In the genomic region with DNA sequence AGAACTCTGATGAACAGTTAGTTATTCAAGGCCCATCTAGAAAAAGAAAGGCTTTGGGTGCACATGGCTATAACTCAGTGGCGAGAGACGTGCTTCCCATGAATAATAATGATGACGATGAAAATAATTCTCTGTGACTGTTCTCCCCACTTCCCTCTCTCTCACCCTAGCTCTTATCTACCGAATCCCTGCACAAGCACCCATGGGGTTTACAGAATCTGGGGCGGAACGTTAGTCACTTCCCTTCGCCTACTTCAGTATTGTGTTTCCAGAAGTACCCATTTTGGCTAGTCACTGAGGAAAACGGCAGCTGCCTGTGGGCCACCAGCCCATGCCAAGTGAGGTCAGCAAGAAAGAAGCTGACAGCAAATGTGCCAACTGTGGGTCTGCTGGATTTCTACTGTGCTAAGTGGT, we compare ENCODE assay signal across 10 mouse cellular contexts. TPM values are rescaled to one million over a fixed set of nuclear protein-coding genes. Genes with fewer than 3 reads are reported as not detected.
DNase-seq lines count a peak whose midpoint lies in the region; ATAC-seq and TF ChIP-seq lines count a peak whose summit lies in the region.
"Had no signal": no experiment of that assay in that cellular context is flagged by ENCODE, and none has a peak within 500 bp of the region (broad histone marks: within the 10 kb centered on the region; RNA-seq: fewer than 3 reads in every experiment).

No protein-coding gene starts in this region.

- no peak overlapping the region for H3K9ac ChIP-seq in stomach, embryonic 15.5 days
- H3K9ac ChIP-seq in stomach, postnatal 0 days (ENCODE audit: low read length) = no peak overlapping the region
- H3K9ac ChIP-seq in heart, postnatal 0 days (replicated peaks; ENCODE audit: low read depth, low read length) = no peak overlapping the region
- H3K9ac ChIP-seq: forebrain, embryonic 12.5 days had no signal

- DNase-seq in adrenal gland, postnatal 36 days = peak; percentile 24 to 35
- DNase-seq in adrenal gland, postnatal 14 days = no peak
- DNase-seq in stomach, postnatal 0 days (ENCODE audit: low spot score) = no peak
- DNase-seq in heart, postnatal 0 days (ENCODE audit: low spot score) = no peak
- peak; percentile 61 for DNase-seq in splenic B cell, adult 2 months (ENCODE audit: low read depth, low spot score)
- no peak for DNase-seq in limb, embryonic 10.5 days (ENCODE audit: low spot score)
- no peak for DNase-seq in layer of hippocampus, adult 11-12 months (ENCODE audit: low spot score)

- H3K27me3 ChIP-seq in stomach, embryonic 15.5 days (replicated peaks) = no peaks in the 10 kb centered on the region
- H3K27me3 ChIP-seq in stomach, postnatal 0 days (ENCODE audit: control insufficient read depth, insufficient read depth, low read length) = no peaks in the 10 kb centered on the region
- H3K27me3 ChIP-seq in heart, postnatal 0 days (ENCODE audit: control insufficient read depth, insufficient read depth, low read length) = no peaks in the 10 kb centered on the region
- H3K27me3 ChIP-seq in splenic B cell, adult 2 months (ENCODE audit: control insufficient read depth, insufficient read depth, low read length, poor library complexity, severe bottlenecking) = no peaks in the 10 kb centered on the region
- peaks cover 2% of the 10 kb centered on the region for H3K27me3 ChIP-seq in limb, embryonic 10.5 days (ENCODE audit: low read depth, poor library complexity, severe bottlenecking)

- 78% methylated on average over 8 of the region's 8 CpGs for WGBS in stomach, embryonic 15.5 days
- WGBS in stomach, postnatal 0 days = 77% methylated on average over 8 of the region's 8 CpGs
- WGBS in heart, postnatal 0 days = 43% methylated on average over 8 of the region's 8 CpGs
- 86% methylated on average over 8 of the region's 8 CpGs for WGBS in limb, embryonic 10.5 days

- TF ChIP-seq CTCF in stomach, postnatal 0 days (IDR thresholded peaks at IDR 0.05; ENCODE audit: low read depth) = no peak
- TF ChIP-seq CTCF in heart, postnatal 0 days (IDR thresholded peaks at IDR 0.05; ENCODE audit: low read depth) = no peak

- H3K36me3 ChIP-seq in stomach, embryonic 15.5 days = no peaks in the 10 kb centered on the region
- no peaks in the 10 kb centered on the region for H3K36me3 ChIP-seq in stomach, postnatal 0 days (ENCODE audit: control insufficient read depth, insufficient read depth, low read length)
- peaks cover 3% of the 10 kb centered on the region; the same call in 1 of the 2 replicates for H3K36me3 ChIP-seq in heart, postnatal 0 days (replicated peaks; ENCODE audit: control insufficient read depth, insufficient read depth, low read length)
- no peaks in the 10 kb centered on the region for H3K36me3 ChIP-seq in splenic B cell, adult 2 months (ENCODE audit: control insufficient read depth, insufficient read depth, low read length, poor library complexity, severe bottlenecking)
- no peaks in the 10 kb centered on the region for H3K36me3 ChIP-seq in limb, embryonic 10.5 days
- H3K36me3 ChIP-seq: forebrain, embryonic 12.5 days had no signal

- no peak overlapping the region for H3K4me3 ChIP-seq in stomach, embryonic 15.5 days (replicated peaks)
- H3K4me3 ChIP-seq in stomach, postnatal 0 days (ENCODE audit: low read depth, low read length) = no peak overlapping the region
- no peak overlapping the region for H3K4me3 ChIP-seq in heart, postnatal 0 days (ENCODE audit: low read depth, low read length)
- no peak overlapping the region for H3K4me3 ChIP-seq in limb, embryonic 10.5 days
- H3K4me3 ChIP-seq: forebrain, embryonic 12.5 days had no signal

- no peak overlapping the region for H3K4me2 ChIP-seq in stomach, embryonic 15.5 days
- H3K4me2 ChIP-seq in stomach, postnatal 0 days (replicated peaks; ENCODE audit: low read depth) = no peak overlapping the region
- H3K4me2 ChIP-seq in heart, postnatal 0 days (ENCODE audit: low read depth, low read length) = no peak overlapping the region
- H3K4me2 ChIP-seq: forebrain, embryonic 12.5 days had no signal

- ATAC-seq in stomach, embryonic 15.5 days (ENCODE audit: insufficient read depth, low FRiP score, low read depth) = no peak
- ATAC-seq in stomach, postnatal 0 days (ENCODE audit: low FRiP score, low TSS enrichment) = no peak
- ATAC-seq in heart, postnatal 0 days (ENCODE audit: insufficient read depth, low read depth) = no peak
- ATAC-seq: CD4-positive, CD25-positive, alpha-beta regulatory T cell, adult 4 months had no signal

- H3K27ac ChIP-seq in stomach, embryonic 15.5 days = peak overlapping the region; percentile 98
- H3K27ac ChIP-seq in stomach, postnatal 0 days (replicated peaks) = no peak overlapping the region
- peak overlapping the region; percentile 97; the same call in 1 of the 2 replicates for H3K27ac ChIP-seq in heart, postnatal 0 days (ENCODE audit: low read depth)
- H3K27ac ChIP-seq in limb, embryonic 10.5 days = no peak overlapping the region
- H3K27ac ChIP-seq: forebrain, embryonic 12.5 days had no signal

- no peaks in the 10 kb centered on the region for H3K9me3 ChIP-seq in stomach, embryonic 15.5 days
- no peaks in the 10 kb centered on the region for H3K9me3 ChIP-seq in stomach, postnatal 0 days (ENCODE audit: control insufficient read depth, low read length)
- no peaks in the 10 kb centered on the region for H3K9me3 ChIP-seq in heart, postnatal 0 days (replicated peaks; ENCODE audit: control insufficient read depth, low read length)
- no peaks in the 10 kb centered on the region for H3K9me3 ChIP-seq in limb, embryonic 10.5 days (replicated peaks)
- H3K9me3 ChIP-seq: forebrain, embryonic 12.5 days had no signal

- TF ChIP-seq EP300 in stomach, postnatal 0 days (optimal IDR thresholded peaks at IDR 0.05) = no peak
- TF ChIP-seq EP300 in heart, postnatal 0 days (IDR thresholded peaks at IDR 0.05; ENCODE audit: low read depth) = no peak

- H3K4me1 ChIP-seq in stomach, embryonic 15.5 days = peaks cover 44% of the 10 kb centered on the region
- H3K4me1 ChIP-seq in stomach, postnatal 0 days (replicated peaks; ENCODE audit: control insufficient read depth, insufficient read depth) = peaks cover 14% of the 10 kb centered on the region
- H3K4me1 ChIP-seq in heart, postnatal 0 days (ENCODE audit: control insufficient read depth, insufficient read depth) = peaks cover 34% of the 10 kb centered on the region
- H3K4me1 ChIP-seq in limb, embryonic 10.5 days = peaks cover 53% of the 10 kb centered on the region

RNA-seq across cellular contexts. Expression of a gene that starts 2.9 kb away (rescaled TPM):
- 10 to 100 TPM; 10.1 to 14.3 TPM for total RNA-seq in adrenal gland, postnatal 36 days (2021)
- 13.9 and 24.7 TPM in 2 replicates for total RNA-seq in adrenal gland, postnatal 14 days (2021)
- 19.7 and 22.3 TPM in 2 replicates for polyA plus RNA-seq in stomach, embryonic 15.5 days (2015; fragmentation: Nextera tagmentation; extraction: Ambion mirVana)
- polyA plus RNA-seq in stomach, postnatal 0 days (2015; fragmentation: Nextera tagmentation; extraction: Ambion mirVana) = 16.0 and 17.2 TPM in 2 replicates
- 9.2 and 25.3 TPM in 2 replicates for total RNA-seq in heart, postnatal 0 days (2014; rRNA removed; ENCODE audit: low replicate concordance)
- polyA plus RNA-seq in heart, postnatal 0 days (2015; fragmentation: Nextera tagmentation; extraction: Ambion mirVana) = 14.2 and 16.9 TPM in 2 replicates
- polyA plus RNA-seq in limb, embryonic 10.5 days (2016; fragmentation: Nextera tagmentation; extraction: Ambion mirVana) = 9.2 and 9.8 TPM in 2 replicates

RNA-seq across cellular contexts. Expression of a gene that starts 4.1 kb away (rescaled TPM):
- total RNA-seq in adrenal gland, postnatal 36 days (2021) = 10 to 100 TPM; 12.0 to 18.2 TPM
- 14.2 and 16.5 TPM in 2 replicates for total RNA-seq in adrenal gland, postnatal 14 days (2021)
- polyA plus RNA-seq in stomach, embryonic 15.5 days (2015; fragmentation: Nextera tagmentation; extraction: Ambion mirVana) = 6.0 and 6.4 TPM in 2 replicates
- 2.6 and 2.7 TPM in 2 replicates for polyA plus RNA-seq in stomach, postnatal 0 days (2015; fragmentation: Nextera tagmentation; extraction: Ambion mirVana)
- total RNA-seq in heart, postnatal 0 days (2014; rRNA removed; ENCODE audit: low replicate concordance) = 11.8 and 12.0 TPM in 2 replicates
- polyA plus RNA-seq in heart, postnatal 0 days (2015; fragmentation: Nextera tagmentation; extraction: Ambion mirVana) = 2.0 and 2.2 TPM in 2 replicates
- polyA plus RNA-seq in limb, embryonic 10.5 days (2016; fragmentation: Nextera tagmentation; extraction: Ambion mirVana) = 5.6 and 6.6 TPM in 2 replicates

RNA-seq across cellular contexts. Expression of a gene that starts 19.2 kb away (rescaled TPM):
- under 1 TPM in 1 of 2 experiments, not detected in 1; 0.46 TPM for total RNA-seq in adrenal gland, postnatal 36 days (2021)
- total RNA-seq in adrenal gland, postnatal 14 days (2021) = 6.8 and 123 TPM in 2 replicates
- 50.0 and 64.1 TPM in 2 replicates for polyA plus RNA-seq in stomach, embryonic 15.5 days (2015; fragmentation: Nextera tagmentation; extraction: Ambion mirVana)
- 17.8 and 19.7 TPM in 2 replicates for polyA plus RNA-seq in stomach, postnatal 0 days (2015; fragmentation: Nextera tagmentation; extraction: Ambion mirVana)
- 1.2 and 2.4 TPM in 2 replicates for total RNA-seq in heart, postnatal 0 days (2014; rRNA removed; ENCODE audit: low replicate concordance)
- not detected in 2 replicates for polyA plus RNA-seq in heart, postnatal 0 days (2015; fragmentation: Nextera tagmentation; extraction: Ambion mirVana)
- 0.36 TPM in 1 of 2 replicates, not detected in the other for polyA plus RNA-seq in limb, embryonic 10.5 days (2016; fragmentation: Nextera tagmentation; extraction: Ambion mirVana)
- polyA plus RNA-seq: forebrain, embryonic 12.5 days had no signal

RNA-seq across cellular contexts. Expression of a gene that starts 28.0 kb away (rescaled TPM):
- 100 to 1,000 TPM; 146 to 161 TPM for total RNA-seq in adrenal gland, postnatal 36 days (2021)
- total RNA-seq in adrenal gland, postnatal 14 days (2021) = 127 and 135 TPM in 2 replicates
- 49.9 and 58.6 TPM in 2 replicates for polyA plus RNA-seq in stomach, embryonic 15.5 days (2015; fragmentation: Nextera tagmentation; extraction: Ambion mirVana)
- 15.8 and 16.0 TPM in 2 replicates for polyA plus RNA-seq in stomach, postnatal 0 days (2015; fragmentation: Nextera tagmentation; extraction: Ambion mirVana)
- 73.8 and 79.8 TPM in 2 replicates for total RNA-seq in heart, postnatal 0 days (2014; rRNA removed; ENCODE audit: low replicate concordance)
- 15.2 and 17.0 TPM in 2 replicates for polyA plus RNA-seq in heart, postnatal 0 days (2015; fragmentation: Nextera tagmentation; extraction: Ambion mirVana)
- 81.7 and 82.6 TPM in 2 replicates for polyA plus RNA-seq in limb, embryonic 10.5 days (2016; fragmentation: Nextera tagmentation; extraction: Ambion mirVana)

RNA-seq across cellular contexts. Expression of a gene that starts 36.1 kb away (rescaled TPM):
- total RNA-seq in adrenal gland, postnatal 36 days (2021) = 10 to 100 TPM; 21.7 to 32.9 TPM
- total RNA-seq in adrenal gland, postnatal 14 days (2021) = 54.0 and 116 TPM in 2 replicates
- polyA plus RNA-seq in stomach, embryonic 15.5 days (2015; fragmentation: Nextera tagmentation; extraction: Ambion mirVana) = 49.5 and 62.5 TPM in 2 replicates
- 53.7 and 69.1 TPM in 2 replicates for polyA plus RNA-seq in stomach, postnatal 0 days (2015; fragmentation: Nextera tagmentation; extraction: Ambion mirVana)
- 27.3 and 112 TPM in 2 replicates for total RNA-seq in heart, postnatal 0 days (2014; rRNA removed; ENCODE audit: low replicate concordance)
- 20.4 and 24.4 TPM in 2 replicates for polyA plus RNA-seq in heart, postnatal 0 days (2015; fragmentation: Nextera tagmentation; extraction: Ambion mirVana)
- 214 and 217 TPM in 2 replicates for polyA plus RNA-seq in limb, embryonic 10.5 days (2016; fragmentation: Nextera tagmentation; extraction: Ambion mirVana)

Comparison
In these comparisons a context has a peak if more than half of its experiments do, and no peak if none do; other contexts are left out.
1. DNase-seq: peak in adrenal gland, postnatal 36 days (2 of 2) and splenic B cell, adult 2 months (single experiment); none in adrenal gland, postnatal 14 days (single experiment), stomach, postnatal 0 days (single experiment), heart, postnatal 0 days (single experiment), limb, embryonic 10.5 days (single experiment) and layer of hippocampus, adult 11-12 months (single experiment).
2. H3K27ac ChIP-seq: peak in stomach, embryonic 15.5 days (single experiment) and heart, postnatal 0 days (single experiment); none in stomach, postnatal 0 days (single experiment) and limb, embryonic 10.5 days (single experiment).
3. RNA of a gene that starts 19.2 kb away (polyA plus RNA-seq): 50.0 to 64.1 TPM in stomach, embryonic 15.5 days and 17.8 to 19.7 TPM in stomach, postnatal 0 days; 0.36 TPM in limb, embryonic 10.5 days and not detected in heart, postnatal 0 days; every median in the first group is over 10 times any median in the second.